Mouse (Mus musculus) kidney, adult 2 months (tissue): ENCODE data around the gene Rps15. TPM values are rescaled to one million over a fixed set of nuclear protein-coding genes. Genes with fewer than 3 reads are reported as not detected.

Experiments
- DNase-seq: peaks from one replicate; pipeline ENCODE4 v3.0.0; 2021
- H3K27ac ChIP-seq: fragments of 200-500 bp; 2 replicates; pipeline ENCODE4 v1.5.1; 2012; ENCODE audit warnings: low read depth, low read length, control low read depth, inconsistent platforms; ENCODE audit not compliant: insufficient read depth
- H3K27me3 ChIP-seq: fragments of 200-500 bp; replicated peaks from 2 replicates; pipeline ENCODE4 v1.6.1; 2012; ENCODE audit warnings: mild to moderate bottlenecking, moderate library complexity, low read length, inconsistent platforms; ENCODE audit not compliant: control insufficient read depth, insufficient read depth
- H3K36me3 ChIP-seq: fragments of 200-500 bp; 2 replicates; pipeline ENCODE4 v1.6.1; 2012; ENCODE audit warnings: mild to moderate bottlenecking, moderate library complexity, low read length, inconsistent platforms; ENCODE audit not compliant: control insufficient read depth, insufficient read depth
- H3K4me1 ChIP-seq: fragments of 200-500 bp; 2 replicates; pipeline ENCODE4 v1.6.1; 2011; ENCODE audit warnings: low read length; ENCODE audit not compliant: control insufficient read depth, insufficient read depth
- H3K4me3 ChIP-seq: fragments of 200-500 bp; 2 replicates; pipeline ENCODE4 v1.5.1; 2011; ENCODE audit warnings: mild to moderate bottlenecking, low read depth, low read length, control low read depth; ENCODE audit not compliant: insufficient read depth
- CTCF ChIP-seq: fragments of 200-500 bp; conservative IDR thresholded peaks from 2 replicates; pipeline ENCODE4 v1.5.1; 2011; ENCODE audit warnings: low read depth, mild to moderate bottlenecking, control low read depth, low read length, moderate library complexity, mixed read lengths; ENCODE audit not compliant: insufficient read depth, insufficient read length
- POLR2A ChIP-seq: fragments of 200-500 bp; IDR thresholded peaks from one replicate; pipeline ENCODE4 v1.6.1; 2011; ENCODE audit warnings: low read depth, low read length, control low read depth
- WGBS: fragments of 180-500 bp; shearing (Covaris S2); methylation state at CpG from one replicate; pipeline ENCODE4 v1.1.7; 2018; 5-methylcytosine and 5-hydroxymethylcytosine counted together
- polyA plus RNA-seq: library from polyadenylated mRNA; depleted of rRNA; stranded (reverse); fragments of >200 nt; gene quantifications from 2 replicates; pipeline ENCODE4 v1.2.3, GENCODE M21; 2012

Rps15 gene
- polyA plus RNA-seq, 1 experiment = 1,777 TPM

DNA sequence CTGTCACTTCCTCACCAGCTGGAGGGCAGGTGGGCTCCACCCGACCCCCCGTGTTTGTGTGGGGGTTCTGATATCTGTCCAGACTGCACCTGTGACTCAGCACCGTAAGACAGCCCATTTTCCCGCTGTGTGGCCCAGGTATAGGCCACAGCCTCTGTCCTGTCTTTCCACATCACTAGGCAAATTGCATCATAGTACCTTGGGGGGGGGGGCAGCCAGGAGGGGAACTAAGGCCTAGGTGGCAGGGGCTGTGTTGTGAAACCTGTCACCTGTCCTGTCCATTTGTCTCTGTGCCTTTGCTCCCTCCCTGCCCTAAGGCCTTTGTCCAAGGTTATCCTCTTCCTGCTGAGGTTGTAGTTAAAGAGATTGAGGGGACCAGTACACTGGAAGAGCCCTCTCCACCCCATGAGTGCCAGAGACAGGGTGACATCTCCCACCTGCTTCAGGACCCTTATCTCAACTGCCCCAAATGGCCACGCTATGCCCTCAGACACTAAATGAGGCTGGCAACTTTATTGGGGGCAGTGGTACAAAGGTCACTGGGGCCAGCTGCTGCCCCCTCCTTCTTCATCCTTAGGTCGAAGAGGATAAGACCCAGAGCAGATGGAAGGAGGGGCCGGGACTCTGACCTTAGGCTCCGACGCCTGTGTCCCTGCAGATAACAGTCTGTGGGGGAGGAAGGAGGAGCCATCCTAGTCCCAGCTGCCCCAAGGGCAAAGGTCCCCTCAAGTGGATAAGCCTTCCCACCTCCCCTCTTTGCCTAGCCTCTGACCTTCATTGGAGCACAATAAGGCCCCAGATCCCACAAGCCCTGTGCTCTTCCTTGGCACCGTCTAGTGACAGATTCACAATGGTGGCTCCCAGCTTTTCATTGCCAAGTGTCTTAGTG, 39.6 kb downstream of the Rps15 start:
- Histone ChIP-seq H3K36me3 (no peaks in the 10 kb centered on the region), H3K27ac (no peak overlapping the region), H3K27me3 (no peaks in the 10 kb centered on the region), H3K4me1 (peaks cover 5% of the 10 kb centered on the region; the same call in 1 of the 2 replicates), H3K4me3 (no peak overlapping the region)
- TF ChIP-seq POLR2A = no peak
- TF ChIP-seq CTCF = no peak
- 60% methylated on average over 10 of the region's 10 CpGs for WGBS
- peak; percentile 33 for DNase-seq

DNA sequence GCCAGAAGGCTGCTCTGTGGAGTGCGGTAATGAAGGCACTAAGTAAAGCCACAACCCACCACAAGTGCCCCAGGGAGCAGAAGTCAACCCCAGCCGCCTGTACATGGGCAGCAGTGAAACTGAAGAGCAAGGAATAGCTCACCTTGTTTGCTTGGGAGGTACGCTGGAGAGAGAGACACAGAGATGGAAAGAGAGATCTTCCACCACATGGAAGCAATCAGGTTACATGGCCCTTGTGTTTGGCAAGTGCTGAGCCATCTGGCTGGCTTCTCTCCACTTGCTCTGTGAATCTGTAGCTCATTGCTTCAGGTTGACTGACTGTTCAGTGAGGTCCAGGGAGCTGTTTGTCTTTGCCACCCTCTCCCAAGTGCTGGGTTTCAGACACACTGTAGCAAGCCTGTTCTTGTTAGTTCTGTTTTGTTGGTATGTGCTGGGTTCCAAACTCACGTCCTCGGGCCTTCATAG, 40.3 kb downstream of the Rps15 start:
- no peak for DNase-seq
- Histone ChIP-seq H3K36me3 (no peaks in the 10 kb centered on the region), H3K27me3 (no peaks in the 10 kb centered on the region), H3K4me3 (no peak overlapping the region), H3K27ac (no peak overlapping the region), H3K4me1 (peaks cover 5% of the 10 kb centered on the region; the same call in 1 of the 2 replicates)
- WGBS = 81% methylated on average over 5 of the region's 5 CpGs
- TF ChIP-seq POLR2A = no peak

DNA sequence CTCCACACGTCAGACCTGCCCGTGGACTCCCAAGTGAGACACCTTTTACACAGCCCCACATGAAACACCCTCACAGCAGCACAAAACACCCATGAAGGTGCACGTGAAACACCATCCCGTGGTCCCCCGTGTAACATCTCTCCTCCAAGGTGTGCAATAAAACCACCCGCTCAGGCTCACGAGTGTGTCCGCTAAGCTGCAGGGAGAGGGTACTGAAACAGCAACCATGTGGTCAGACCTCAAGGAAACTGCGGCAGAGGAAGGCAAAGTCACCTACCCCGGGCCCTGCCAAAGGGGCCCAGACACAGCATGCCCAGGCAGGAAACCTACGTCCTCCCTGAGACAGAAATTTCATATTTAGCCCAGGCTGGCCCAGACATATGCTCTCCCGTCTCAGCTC, 44.0 kb downstream of the Rps15 start:
- 87% methylated on average over 12 of the region's 12 CpGs for WGBS
- Histone ChIP-seq H3K4me1 (no peaks in the 10 kb centered on the region), H3K27me3 (no peaks in the 10 kb centered on the region), H3K27ac (no peak overlapping the region), H3K4me3 (no peak overlapping the region), H3K36me3 (no peaks in the 10 kb centered on the region)
- TF ChIP-seq CTCF = no peak
- TF ChIP-seq POLR2A = no peak
- no peak for DNase-seq

DNA sequence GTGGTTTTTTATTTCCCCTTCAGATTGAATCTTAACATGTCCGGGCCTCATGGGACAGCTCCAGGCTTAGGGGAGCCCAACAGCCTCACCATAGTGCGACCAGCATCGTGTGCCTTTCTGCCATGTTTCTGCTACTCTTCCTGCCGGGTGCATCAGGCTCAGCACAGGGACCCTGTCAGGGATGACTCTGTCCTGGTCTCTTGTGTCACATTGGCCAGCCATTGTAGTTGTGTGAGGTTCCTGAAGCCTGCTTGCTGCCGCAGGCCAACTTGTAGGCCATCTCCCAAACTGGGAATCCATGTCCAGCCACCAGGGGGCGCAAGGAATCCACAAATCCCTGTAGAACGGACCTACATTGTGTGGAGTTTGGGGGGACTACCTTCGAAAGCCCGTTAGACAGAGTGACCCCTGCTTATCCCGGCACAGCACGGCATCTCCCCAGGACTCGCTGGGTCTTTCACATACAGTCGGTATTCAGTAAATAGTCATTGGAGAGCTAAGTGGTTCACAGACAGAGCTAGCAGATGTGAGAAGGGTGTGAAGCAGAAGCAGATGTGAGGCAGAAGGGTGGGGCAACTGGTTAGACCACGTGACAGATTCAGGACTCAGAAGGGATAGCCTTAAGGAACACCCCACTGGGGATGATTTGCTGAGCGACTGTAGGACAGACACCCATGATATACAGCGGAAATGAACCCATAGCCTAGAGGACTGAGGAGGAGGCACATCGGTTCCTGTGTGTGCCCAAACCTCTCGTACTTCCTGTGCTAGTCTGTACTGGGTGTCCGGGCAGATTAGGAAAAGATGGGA, 47.9 kb downstream of the Rps15 start:
- Histone ChIP-seq H3K27me3 (no peaks in the 10 kb centered on the region), H3K36me3 (no peaks in the 10 kb centered on the region), H3K4me1 (peaks cover 11% of the 10 kb centered on the region), H3K4me3 (no peak overlapping the region), H3K27ac (no peak overlapping the region)
- no peak for TF ChIP-seq POLR2A
- TF ChIP-seq CTCF = peak; percentile 86
- DNase-seq = peak; percentile 85
- 20% methylated on average over 19 of the region's 19 CpGs for WGBS

DNA sequence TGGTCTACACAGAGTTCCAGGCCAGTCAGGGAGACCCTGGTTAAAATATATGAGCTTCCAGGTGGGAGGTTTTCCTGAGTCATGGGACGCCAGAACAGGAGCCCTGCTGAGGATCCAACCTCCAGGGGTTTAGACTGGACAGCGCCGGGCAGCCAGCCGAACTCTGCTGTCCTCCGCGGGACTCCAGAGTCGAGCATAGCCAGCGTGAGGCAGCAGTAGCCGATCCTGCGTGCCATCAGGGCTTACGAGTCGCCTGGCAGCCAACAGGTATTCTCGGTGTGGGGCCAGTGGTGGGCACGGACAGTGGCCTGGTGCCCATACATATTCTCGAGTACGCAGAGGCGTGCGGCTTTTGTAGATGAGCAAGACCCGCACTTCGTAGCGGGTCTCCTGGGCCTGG, 48.8 kb downstream of the Rps15 start:
- no peaks in the 10 kb centered on the region for H3K36me3 ChIP-seq
- H3K27me3 ChIP-seq = no peaks in the 10 kb centered on the region
- H3K27ac ChIP-seq = no peak overlapping the region
- H3K4me3 ChIP-seq = no peak overlapping the region
- peaks cover 11% of the 10 kb centered on the region for H3K4me1 ChIP-seq
- TF ChIP-seq CTCF (no peak), POLR2A (no peak)
- DNase-seq = no peak
- WGBS = 40% methylated on average over 21 of the region's 21 CpGs

DNA sequence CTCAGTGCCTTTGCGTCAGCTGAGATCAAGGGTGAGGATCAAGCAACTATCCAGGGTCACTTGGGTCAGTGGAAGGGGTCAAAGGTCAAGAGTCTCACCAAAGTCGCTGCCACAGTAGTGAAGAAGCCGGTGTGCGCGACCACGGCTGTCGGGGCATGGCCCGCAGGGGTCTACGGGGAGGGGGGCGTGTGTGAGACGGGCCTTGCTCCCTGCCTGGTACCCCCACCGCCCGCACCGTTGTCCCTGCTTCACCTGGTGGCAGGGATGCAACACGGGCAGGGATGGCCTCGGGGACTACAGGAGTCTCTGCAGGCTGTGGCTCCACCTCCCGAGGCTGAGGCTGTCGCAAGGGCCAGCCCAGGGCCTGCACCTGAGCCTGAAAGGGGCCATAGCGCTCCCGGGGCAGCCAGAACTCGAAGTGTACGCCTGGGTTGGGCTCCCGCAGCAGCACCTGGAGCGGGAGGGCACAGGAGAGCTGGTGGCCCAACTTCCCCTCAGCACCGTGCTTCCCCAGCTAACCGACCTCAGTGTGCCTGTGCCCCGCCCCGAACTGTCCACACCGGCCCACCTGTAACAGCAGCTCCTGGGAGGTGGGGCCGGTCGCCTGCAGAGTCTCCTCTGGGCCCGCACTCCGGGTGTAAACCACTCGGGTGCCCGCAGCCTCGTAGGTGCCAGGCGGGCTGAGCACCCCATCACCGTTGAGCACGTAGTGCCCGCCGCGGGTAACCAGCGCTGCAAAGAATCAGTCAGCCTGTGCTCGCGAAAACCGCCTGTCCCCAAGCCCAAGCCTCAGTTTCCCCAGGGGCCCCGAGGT, 49.4 kb downstream of the Rps15 start:
- H3K27ac ChIP-seq = no peak overlapping the region
- no peaks in the 10 kb centered on the region for H3K27me3 ChIP-seq
- H3K4me1 ChIP-seq = peaks cover 11% of the 10 kb centered on the region
- TF ChIP-seq POLR2A = no peak
- no peak for TF ChIP-seq CTCF
- DNase-seq = no peak
- WGBS = 11% methylated on average over 47 of the region's 47 CpGs
- no peak overlapping the region for H3K4me3 ChIP-seq
- H3K36me3 ChIP-seq = no peaks in the 10 kb centered on the region
